Mouse (Mus musculus): Measurements from ENCODE around the gene Eif5a.

DNA sequence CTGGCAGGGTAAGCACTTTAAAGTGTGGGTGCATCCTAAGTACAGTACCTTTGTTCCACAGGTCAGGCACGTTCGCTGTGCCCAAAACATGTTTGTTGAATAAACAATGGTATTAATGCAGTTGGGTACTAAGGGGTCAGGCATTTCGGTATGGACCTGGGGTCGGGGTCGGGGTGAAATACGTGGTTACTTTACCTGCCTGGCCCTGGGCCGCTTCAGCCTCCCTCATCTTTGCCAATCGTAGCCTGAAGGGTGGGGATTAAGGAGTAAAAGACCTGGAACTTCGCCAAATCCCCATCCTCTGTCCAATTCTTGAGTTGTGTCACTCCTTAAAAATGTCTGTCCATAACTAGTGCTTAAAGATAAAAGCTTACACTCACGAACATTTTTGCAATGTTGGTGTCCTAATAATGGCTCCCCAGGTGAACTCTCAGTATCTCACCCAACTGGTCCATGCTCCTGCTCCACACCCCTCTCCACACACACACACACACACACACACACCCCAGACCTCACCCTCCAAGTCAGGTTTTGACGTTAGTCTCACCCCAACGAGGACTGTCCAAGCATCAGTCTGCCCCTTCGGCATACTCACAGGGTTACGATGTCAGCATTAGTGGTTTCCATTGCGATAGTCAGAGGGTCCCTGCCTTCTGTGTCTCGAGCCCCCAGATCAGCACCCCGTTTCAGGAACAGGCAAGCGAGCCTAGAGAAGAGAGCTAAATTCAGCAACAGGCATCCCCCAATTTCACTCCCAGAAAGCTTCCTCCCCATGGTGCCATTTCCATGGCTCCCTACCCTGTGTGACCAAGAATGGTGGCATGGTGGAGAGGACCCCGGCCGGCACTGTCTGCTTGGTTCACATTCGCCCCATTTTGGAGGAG lies 39.7 kb downstream of the Eif5a start:
- TF ChIP-seq CTCF (IDR thresholded peaks at IDR 0.05; ENCODE audit: low read depth, low read length) (no peak), POLR2A (IDR thresholded peaks at IDR 0.05; ENCODE audit: extremely low read depth, insufficient read depth, low read length) (no peak)

Measured in liver, adult 2 months (tissue).